ENCODE assay signal across 20 mouse cellular contexts in the genomic region with DNA sequence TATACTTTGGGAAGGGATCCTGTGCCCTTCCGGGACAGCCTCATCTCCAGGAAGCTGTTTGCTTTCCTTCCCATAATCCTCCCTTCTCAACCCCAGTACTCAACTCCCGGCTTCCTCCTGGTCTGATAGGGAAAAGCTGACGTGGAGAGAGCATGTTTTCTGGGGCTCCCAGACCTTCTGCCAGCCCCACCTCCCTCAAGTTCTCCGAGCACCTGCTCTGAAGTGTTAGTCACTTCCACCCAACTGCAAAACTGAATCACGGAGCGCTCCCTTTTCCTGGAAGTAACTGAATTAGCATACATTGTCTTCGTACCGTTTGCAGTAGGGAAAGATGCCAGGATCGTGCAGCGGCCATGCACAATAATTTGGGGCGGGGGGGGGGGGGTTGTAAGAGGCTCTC.
DNase-seq lines count a peak whose midpoint lies in the region; ATAC-seq and TF ChIP-seq lines count a peak whose summit lies in the region.
"Had no signal": no experiment of that assay in that cellular context is flagged by ENCODE, and none has a peak within 500 bp of the region (broad histone marks: within the 10 kb centered on the region; RNA-seq: fewer than 3 reads in every experiment).

No protein-coding gene starts in this region.

- no peaks in the 10 kb centered on the region for H3K36me3 ChIP-seq in forebrain, embryonic 13.5 days (ENCODE audit: poor library complexity, severe bottlenecking)
- no peaks in the 10 kb centered on the region for H3K36me3 ChIP-seq in forebrain, embryonic 12.5 days (replicated peaks)
- H3K36me3 ChIP-seq: hindbrain, embryonic 12.5 days; liver, embryonic 12.5 days; lung, embryonic 15.5 days; midbrain, embryonic 12.5 days; neural tube, embryonic 13.5 days had no signal

- no peaks in the 10 kb centered on the region for H3K9me3 ChIP-seq in forebrain, embryonic 13.5 days (replicated peaks)
- H3K9me3 ChIP-seq in forebrain, embryonic 12.5 days = no peaks in the 10 kb centered on the region
- H3K9me3 ChIP-seq: hindbrain, embryonic 12.5 days; liver, embryonic 12.5 days; lung, embryonic 15.5 days; midbrain, embryonic 12.5 days; neural tube, embryonic 13.5 days had no signal

- H3K4me2 ChIP-seq in forebrain, embryonic 13.5 days = 0 out of 2 replicates have a peak overlapping the region, but pooled peaks have one; percentile 4
- H3K4me2 ChIP-seq in forebrain, embryonic 12.5 days = no peak overlapping the region
- H3K4me2 ChIP-seq: hindbrain, embryonic 12.5 days; liver, embryonic 12.5 days; lung, embryonic 15.5 days; midbrain, embryonic 12.5 days; neural tube, embryonic 13.5 days had no signal

- WGBS in forebrain, embryonic 13.5 days = 51% methylated on average over 11 of the region's 11 CpGs
- 64% methylated on average over 11 of the region's 11 CpGs for WGBS in forebrain, embryonic 12.5 days

- no peak for TF ChIP-seq CTCF in layer of hippocampus, adult 2 months (conservative IDR thresholded peaks at IDR 0.05)

- no peak overlapping the region for H3K9ac ChIP-seq in forebrain, embryonic 13.5 days
- no peak overlapping the region for H3K9ac ChIP-seq in forebrain, embryonic 12.5 days
- H3K9ac ChIP-seq: hindbrain, embryonic 12.5 days; liver, embryonic 12.5 days; lung, embryonic 15.5 days; midbrain, embryonic 12.5 days; neural tube, embryonic 13.5 days had no signal

- H3K27ac ChIP-seq in forebrain, embryonic 13.5 days = no peak overlapping the region
- no peak overlapping the region for H3K27ac ChIP-seq in forebrain, embryonic 12.5 days
- H3K27ac ChIP-seq in layer of hippocampus, adult 2 months = peak overlapping the region; percentile 18; the same call in 1 of the 2 replicates
- H3K27ac ChIP-seq: hindbrain, embryonic 12.5 days; liver, embryonic 12.5 days; lung, embryonic 15.5 days; midbrain, embryonic 12.5 days; neural tube, embryonic 13.5 days; stomach, postnatal 0 days had no signal

- peak; percentile 38 to 59 for DNase-seq in layer of hippocampus, adult 2 months (ENCODE audit: low spot score in 2 of 2)
- DNase-seq in layer of hippocampus, adult 11-12 months (ENCODE audit: low spot score) = no peak
- peak; percentile 47 to 59 for DNase-seq in right cerebral cortex, adult 2 months (ENCODE audit: low spot score in 2 of 2)
- DNase-seq in right cerebral cortex, postnatal 14 days = no peak
- no peak for DNase-seq in B cell, adult 2 months
- DNase-seq in ovary, postnatal 36 days (ENCODE audit: low spot score) = no peak
- DNase-seq: adrenal gland, postnatal 25 days; cerebellum, adult 9-11 months; heart, adult 18-20 months; kidney, postnatal 4 days; thymus, postnatal 14 days had no signal

- ATAC-seq in forebrain, embryonic 13.5 days = no peak
- no peak for ATAC-seq in forebrain, embryonic 12.5 days (ENCODE audit: low FRiP score)
- ATAC-seq: activated CD4-positive, CD25-positive, alpha-beta regulatory T cell, adult 4 months; liver, embryonic 12.5 days had no signal

- H3K4me1 ChIP-seq in forebrain, embryonic 13.5 days = peaks cover 11% of the 10 kb centered on the region
- no peaks in the 10 kb centered on the region; the same call in 1 of the 2 replicates for H3K4me1 ChIP-seq in forebrain, embryonic 12.5 days
- H3K4me1 ChIP-seq: hindbrain, embryonic 12.5 days; liver, embryonic 12.5 days had no signal

- no peak overlapping the region for H3K4me3 ChIP-seq in forebrain, embryonic 13.5 days
- no peak overlapping the region for H3K4me3 ChIP-seq in forebrain, embryonic 12.5 days (replicated peaks)
- H3K4me3 ChIP-seq in layer of hippocampus, adult 2 months = no peak overlapping the region
- H3K4me3 ChIP-seq: hindbrain, embryonic 12.5 days; liver, embryonic 12.5 days; lung, embryonic 15.5 days; midbrain, embryonic 12.5 days; neural tube, embryonic 13.5 days had no signal

- no peaks in the 10 kb centered on the region for H3K27me3 ChIP-seq in forebrain, embryonic 13.5 days
- H3K27me3 ChIP-seq in forebrain, embryonic 12.5 days = no peaks in the 10 kb centered on the region
- H3K27me3 ChIP-seq: hindbrain, embryonic 12.5 days; lung, embryonic 15.5 days; midbrain, embryonic 12.5 days; neural tube, embryonic 13.5 days had no signal

Comparison
In these comparisons a context has a peak if more than half of its experiments do, and no peak if none do; other contexts are left out.
1. DNase-seq: peak in layer of hippocampus, adult 2 months (2 of 2) and right cerebral cortex, adult 2 months (2 of 2); none in layer of hippocampus, adult 11-12 months (single experiment), right cerebral cortex, postnatal 14 days (single experiment), B cell, adult 2 months (0 of 2) and ovary, postnatal 36 days (single experiment).